Mouse (Mus musculus): ENCODE results near the gene Rwdd1. TPM values are rescaled to one million over a fixed set of nuclear protein-coding genes. Genes with fewer than 3 reads are reported as not detected.
A peak's percentile ranks its signal among the peaks of the same experiment; 100 is the strongest.

Gene Rwdd1
- polyA plus RNA-seq, 1 experiment from 2014 or later = 138 TPM

- Histone ChIP-seq H3K4me3 (ENCODE audit: low read depth, low read length) (peak within 1 kb of the TSS; percentile 76), H3K27ac (replicated peaks; ENCODE audit: low read depth, low read length) (peak within 1 kb of the TSS; percentile 85), H3K36me3 (ENCODE audit: control insufficient read depth, insufficient read depth, low read length) (peaks cover 18% of the 10 kb centered on the region), H3K4me2 (ENCODE audit: low read depth, low read length) (peak within 1 kb of the TSS; percentile 59), H3K27me3 (replicated peaks; ENCODE audit: control insufficient read depth, insufficient read depth, low read length) (no peaks in the 10 kb centered on the region), H3K9ac (ENCODE audit: low read depth, low read length) (peak within 1 kb of the TSS; percentile 98), H3K4me1 (ENCODE audit: control insufficient read depth, insufficient read depth, low read length) (peaks cover 7% of the 10 kb centered on the region), H3K9me3 (ENCODE audit: control insufficient read depth, low read length) (no peaks in the 10 kb centered on the region)
- peak; percentile 96 for ATAC-seq (ENCODE audit: low read depth)
- 2% methylated on average over 27 of the region's 42 CpGs for WGBS
- peak; percentile 95 for DNase-seq (ENCODE audit: low spot score)
Observed at GRCm38 (mm10) chr10:33950803-33951583, 68.4 kb downstream of the Rwdd1 start, which contains the start of gene Zup1. Gene Zup1, minus strand, starts transcription at chr10:33951269.

Other genes with a start within 250 kb of the Rwdd1 start
- gene Sult3a2, start 232.9 kb downstream of the Rwdd1 start, polyA plus RNA-seq (2014; fragmentation: Nextera tagmentation; extraction: Ambion mirVana) = not detected in 2 replicates
- gene Sult3a1, start 161.9 kb downstream of the Rwdd1 start, polyA plus RNA-seq (2014; fragmentation: Nextera tagmentation; extraction: Ambion mirVana) = not detected in 2 replicates
- 0.52 and 1.3 TPM in 2 replicates for gene Rsph4a, start 114.5 kb downstream of the Rwdd1 start, polyA plus RNA-seq (2014; fragmentation: Nextera tagmentation; extraction: Ambion mirVana)
- 19.3 and 20.3 TPM in 2 replicates for gene Zup1, start 68.4 kb downstream of the Rwdd1 start, polyA plus RNA-seq (2014; fragmentation: Nextera tagmentation; extraction: Ambion mirVana)
- gene Trappc3l, start 18.0 kb upstream of the Rwdd1 start, polyA plus RNA-seq (2014; fragmentation: Nextera tagmentation; extraction: Ambion mirVana) = 0.89 TPM in 1 of 2 replicates, not detected in the other
- gene Calhm4, start 24.7 kb upstream of the Rwdd1 start, polyA plus RNA-seq (2014; fragmentation: Nextera tagmentation; extraction: Ambion mirVana) = 0.12 and 0.18 TPM in 2 replicates
- gene Calhm5, start 76.9 kb upstream of the Rwdd1 start, polyA plus RNA-seq (2014; fragmentation: Nextera tagmentation; extraction: Ambion mirVana) = 1.4 TPM in 2 replicates
- gene Calhm6, start 108.4 kb upstream of the Rwdd1 start, polyA plus RNA-seq (2014; fragmentation: Nextera tagmentation; extraction: Ambion mirVana) = 0.88 and 1.1 TPM in 2 replicates
- 46.7 and 49.6 TPM in 2 replicates for gene Dse, start 188.1 kb upstream of the Rwdd1 start, polyA plus RNA-seq (2014; fragmentation: Nextera tagmentation; extraction: Ambion mirVana)

Measured in embryonic facial prominence, embryonic 14.5 days (tissue).